Mouse (Mus musculus): ENCODE measurements around the gene Rbm45.

DNA sequence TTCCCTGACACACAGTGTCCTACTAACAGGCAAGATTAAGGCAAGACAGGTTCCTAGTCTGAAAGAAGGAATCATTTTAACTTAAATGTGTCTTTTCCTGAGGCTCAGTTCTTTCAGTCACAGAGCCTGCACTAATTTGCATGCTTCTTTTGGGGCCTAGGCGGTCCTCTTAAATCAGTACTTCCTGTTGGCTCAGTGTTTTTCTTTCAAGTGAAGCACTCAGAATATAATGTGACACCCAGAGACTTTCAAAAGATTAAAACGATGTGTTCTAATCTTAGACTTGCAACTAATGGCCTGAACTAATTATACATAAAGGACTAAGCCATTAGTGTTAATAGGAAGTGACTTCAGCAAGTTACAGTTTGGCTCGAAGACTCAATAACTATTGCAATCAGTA lies 59.5 kb downstream of the Rbm45 start:
- no peak for TF ChIP-seq CTCF (IDR thresholded peaks at IDR 0.05; ENCODE audit: control insufficient read depth, insufficient read depth, insufficient read length)
- TF ChIP-seq MYOD1 (IDR thresholded peaks at IDR 0.05; ENCODE audit: control insufficient read depth, insufficient read length, low read depth): no peak
- no peak for TF ChIP-seq CEBPB (IDR thresholded peaks at IDR 0.05; ENCODE audit: low read depth)
- no peak for TF ChIP-seq USF1 (IDR thresholded peaks at IDR 0.05; ENCODE audit: low read depth)
- TF ChIP-seq MAX (IDR thresholded peaks at IDR 0.05): no peak
